Mouse (Mus musculus) olfactory bulb, adult 2 months (tissue): ENCODE measurements around the gene Znrf1.

Experiments used
- CTCF ChIP-seq: fragments of 200-500 bp; IDR thresholded peaks from 2 replicates; pipeline ENCODE4 v1.5.1; 2012; ENCODE audit warnings: low read depth, mild to moderate bottlenecking, low read length, moderate library complexity; ENCODE audit not compliant: insufficient read depth
- POLR2A ChIP-seq: fragments of 200-500 bp; IDR thresholded peaks from 2 replicates; pipeline ENCODE4 v1.6.1; 2012; ENCODE audit warnings: mild to moderate bottlenecking, low read depth, low read length, moderate library complexity; ENCODE audit not compliant: insufficient read depth

GRCm38 (mm10) chr8:111641064-111641463, 105.2 kb downstream of the Znrf1 start:
- TF ChIP-seq POLR2A (no peak), CTCF (no peak)
